Comparison of ENCODE assay signal across 8 mouse cellular contexts in genomic region chr7:84689251-84690100, GRCm38 (mm10). TPM values are rescaled to one million over a fixed set of nuclear protein-coding genes. Genes with fewer than 3 reads are reported as not detected.
DNase-seq lines count a peak whose midpoint lies in the region; ATAC-seq and TF ChIP-seq lines count a peak whose summit lies in the region.

TSS of gene Zfand6 (minus strand) at chr7:84689959.

- H3K27me3 ChIP-seq in C2C12 (ENCODE audit: control insufficient read depth, insufficient read depth, insufficient read length) = no peaks in the 10 kb centered on the region
- peaks cover 7% of the 10 kb centered on the region for H3K27me3 ChIP-seq in erythroblast, embryonic 14.5 days (ENCODE audit: control insufficient read depth)
- no peaks in the 10 kb centered on the region for H3K27me3 ChIP-seq in heart, embryonic 12.5 days (replicated peaks)
- no peaks in the 10 kb centered on the region for H3K27me3 ChIP-seq in kidney, postnatal 0 days (ENCODE audit: insufficient read depth, low read length)
- H3K27me3 ChIP-seq in liver, embryonic 11.5 days (replicated peaks; ENCODE audit: control insufficient read depth, insufficient read depth, low read length) = no peaks in the 10 kb centered on the region
- H3K27me3 ChIP-seq in stomach, embryonic 14.5 days (ENCODE audit: control insufficient read depth, insufficient read depth, low read length) = no peaks in the 10 kb centered on the region

- H3K9ac ChIP-seq in heart, embryonic 12.5 days = peak within 1 kb of the TSS; percentile 74
- H3K9ac ChIP-seq in kidney, postnatal 0 days (ENCODE audit: low read depth, low read length) = peak within 1 kb of the TSS; percentile 87
- H3K9ac ChIP-seq in liver, embryonic 11.5 days (ENCODE audit: low read depth, low read length) = peak within 1 kb of the TSS; percentile 91
- peak within 1 kb of the TSS; percentile 67 for H3K9ac ChIP-seq in stomach, embryonic 14.5 days (replicated peaks; ENCODE audit: low read depth, low read length)

- peak within 1 kb of the TSS; percentile 75 for H3ac ChIP-seq in C2C12 (ENCODE audit: control insufficient read depth, insufficient read length, low read depth)

- H3K79me2 ChIP-seq in C2C12 (ENCODE audit: control insufficient read depth, insufficient read depth) = peaks cover 15% of the 10 kb centered on the region

- under 1% methylated on average over 82 of the region's 87 CpGs for WGBS in heart, embryonic 12.5 days
- WGBS in kidney, postnatal 0 days = under 1% methylated on average over 75 of the region's 87 CpGs
- under 1% methylated on average over 87 of the region's 87 CpGs for WGBS in liver, embryonic 11.5 days
- under 1% methylated on average over 63 of the region's 87 CpGs for WGBS in stomach, embryonic 14.5 days

- TF ChIP-seq POLR2A in brain, embryonic 14.5 days (IDR thresholded peaks at IDR 0.05; ENCODE audit: borderline replicate concordance, extremely low read depth, insufficient read depth, insufficient read length, poor library complexity, severe bottlenecking) = peak; percentile 36; the same call in 1 of the 2 replicates

- peak within 1 kb of the TSS; percentile 51 for H3K4me3 ChIP-seq in C2C12 (ENCODE audit: insufficient read depth, poor library complexity, severe bottlenecking)
- H3K4me3 ChIP-seq in erythroblast, embryonic 14.5 days (replicated peaks) = peak within 1 kb of the TSS; percentile 66
- H3K4me3 ChIP-seq in heart, embryonic 12.5 days = peak within 1 kb of the TSS; percentile 65
- H3K4me3 ChIP-seq in kidney, postnatal 0 days (replicated peaks; ENCODE audit: low read depth, low read length) = peak within 1 kb of the TSS; percentile 92
- peak within 1 kb of the TSS; percentile 83 for H3K4me3 ChIP-seq in liver, embryonic 11.5 days (ENCODE audit: low read depth, low read length)
- H3K4me3 ChIP-seq in stomach, embryonic 14.5 days (ENCODE audit: low read depth, low read length) = peak within 1 kb of the TSS; percentile 65

- ATAC-seq in heart, embryonic 12.5 days (ENCODE audit: insufficient number of reproducible peaks, low FRiP score) = peak; percentile 98
- peak; percentile 99 for ATAC-seq in kidney, postnatal 0 days (replicated peaks; ENCODE audit: low FRiP score, low read depth)
- peak; percentile 97 for ATAC-seq in liver, embryonic 11.5 days (replicated peaks; ENCODE audit: low FRiP score)
- ATAC-seq in stomach, embryonic 14.5 days (ENCODE audit: insufficient number of reproducible peaks, insufficient read depth, low FRiP score, low read depth) = peak; percentile 98

- peak within 1 kb of the TSS; percentile 88 for H3K4me2 ChIP-seq in heart, embryonic 12.5 days
- peak within 1 kb of the TSS; percentile 82 for H3K4me2 ChIP-seq in kidney, postnatal 0 days (ENCODE audit: low read length)
- peak within 1 kb of the TSS; percentile 78 for H3K4me2 ChIP-seq in liver, embryonic 11.5 days
- H3K4me2 ChIP-seq in stomach, embryonic 14.5 days (replicated peaks; ENCODE audit: low read depth, low read length) = peak within 1 kb of the TSS; percentile 90

- no peaks in the 10 kb centered on the region for H3K9me3 ChIP-seq in erythroblast, embryonic 14.5 days (ENCODE audit: control insufficient read depth, low read length)
- H3K9me3 ChIP-seq in heart, embryonic 12.5 days (replicated peaks) = no peaks in the 10 kb centered on the region
- H3K9me3 ChIP-seq in kidney, postnatal 0 days (replicated peaks; ENCODE audit: low read length) = no peaks in the 10 kb centered on the region
- no peaks in the 10 kb centered on the region for H3K9me3 ChIP-seq in liver, embryonic 11.5 days (ENCODE audit: control insufficient read depth, low read length)
- H3K9me3 ChIP-seq in stomach, embryonic 14.5 days (ENCODE audit: control insufficient read depth, low read depth, low read length) = no peaks in the 10 kb centered on the region

- peak within 1 kb of the TSS; percentile 94 for H3K27ac ChIP-seq in heart, embryonic 12.5 days (ENCODE audit: poor library complexity, severe bottlenecking)
- peak within 1 kb of the TSS; percentile 95 for H3K27ac ChIP-seq in kidney, postnatal 0 days
- peak within 1 kb of the TSS; percentile 94 for H3K27ac ChIP-seq in liver, embryonic 11.5 days (ENCODE audit: low read depth, low read length)
- peak within 1 kb of the TSS; percentile 85 for H3K27ac ChIP-seq in stomach, embryonic 14.5 days (ENCODE audit: low read length)

- H3K79me3 ChIP-seq in C2C12 (ENCODE audit: low read depth) = peaks cover 4% of the 10 kb centered on the region

- H3K36me3 ChIP-seq in C2C12 (ENCODE audit: control insufficient read depth, insufficient read depth) = no peaks in the 10 kb centered on the region
- H3K36me3 ChIP-seq in erythroblast, embryonic 14.5 days (ENCODE audit: control insufficient read depth) = peaks cover 25% of the 10 kb centered on the region
- no peaks in the 10 kb centered on the region for H3K36me3 ChIP-seq in heart, embryonic 12.5 days
- no peaks in the 10 kb centered on the region for H3K36me3 ChIP-seq in kidney, postnatal 0 days (ENCODE audit: insufficient read depth, low read length)
- H3K36me3 ChIP-seq in liver, embryonic 11.5 days (ENCODE audit: control insufficient read depth, insufficient read depth, low read length) = no peaks in the 10 kb centered on the region
- H3K36me3 ChIP-seq in stomach, embryonic 14.5 days (ENCODE audit: control insufficient read depth, insufficient read depth, low read length) = no peaks in the 10 kb centered on the region

- H3K4me1 ChIP-seq in erythroblast, embryonic 14.5 days (ENCODE audit: control insufficient read depth) = peaks cover 55% of the 10 kb centered on the region
- peaks cover 7% of the 10 kb centered on the region; the same call in 1 of the 2 replicates for H3K4me1 ChIP-seq in heart, embryonic 12.5 days (replicated peaks)
- H3K4me1 ChIP-seq in kidney, postnatal 0 days (replicated peaks; ENCODE audit: insufficient read depth, low read length) = no peaks in the 10 kb centered on the region
- H3K4me1 ChIP-seq in liver, embryonic 11.5 days (replicated peaks; ENCODE audit: control insufficient read depth, insufficient read depth, low read length) = peaks cover 16% of the 10 kb centered on the region
- no peaks in the 10 kb centered on the region for H3K4me1 ChIP-seq in stomach, embryonic 14.5 days (ENCODE audit: control insufficient read depth, insufficient read depth, low read length)

- peak; percentile 98 for DNase-seq in brain, embryonic 14.5 days (ENCODE audit: low read depth)
- peak; percentile 98 for DNase-seq in kidney, postnatal 0 days (ENCODE audit: low spot score)
- peak; percentile 96 for DNase-seq in liver, embryonic 11.5 days (ENCODE audit: low spot score)
- peak; percentile 92 for DNase-seq in naive thymus-derived CD4-positive, alpha-beta T cell, adult 2 months (ENCODE audit: low read depth)

- no peak for TF ChIP-seq CTCF in C2C12 (IDR thresholded peaks at IDR 0.05; ENCODE audit: control insufficient read depth, insufficient read depth, insufficient read length)
- TF ChIP-seq CTCF in brain, embryonic 14.5 days (IDR thresholded peaks at IDR 0.05; ENCODE audit: borderline replicate concordance, extremely low read depth, insufficient read depth, insufficient read length) = no peak
- TF ChIP-seq CTCF in kidney, postnatal 0 days (IDR thresholded peaks at IDR 0.05; ENCODE audit: low read depth) = no peak

TF ChIP-seq in C2C12, 6 proteins besides CTCF, POLR2A, EP300 and RAD21:
- no peak for TF ChIP-seq FOSL1 (IDR thresholded peaks at IDR 0.05; ENCODE audit: insufficient read depth, low read length, poor library complexity, severe bottlenecking)
- no peak for TF ChIP-seq MYOD1 (IDR thresholded peaks at IDR 0.05; ENCODE audit: control insufficient read depth, insufficient read length, low read depth)
- TF ChIP-seq CEBPB (IDR thresholded peaks at IDR 0.05; ENCODE audit: low read depth) = no peak
- no peak for TF ChIP-seq MYOG (IDR thresholded peaks at IDR 0.05; ENCODE audit: control insufficient read depth, extremely low read depth, insufficient read length)
- TF ChIP-seq MAX (IDR thresholded peaks at IDR 0.05) = no peak
- no peak for TF ChIP-seq USF1 (IDR thresholded peaks at IDR 0.05; ENCODE audit: low read depth)

RNA-seq across cellular contexts. Expression of gene Zfand6, which starts in this region (rescaled TPM):
- 20.0 TPM for polyA plus RNA-seq in C2C12 (2012; fragmentation: generic; extraction: Trizol)
- polyA plus RNA-seq in brain, embryonic 14.5 days (2012; rRNA removed) = 127 and 173 TPM in 2 replicates
- 8.4 and 10.1 TPM in 2 replicates for polyA plus RNA-seq in erythroblast, embryonic 14.5 days (2012)
- 163 and 170 TPM in 2 replicates for polyA plus RNA-seq in heart, embryonic 12.5 days (2016; fragmentation: Nextera tagmentation; extraction: Ambion mirVana)
- polyA plus RNA-seq in kidney, postnatal 0 days (2015; fragmentation: Nextera tagmentation; extraction: Ambion mirVana) = 185 and 198 TPM in 2 replicates
- 123 and 126 TPM in 2 replicates for polyA plus RNA-seq in liver, embryonic 11.5 days (2014; fragmentation: Nextera tagmentation; extraction: Ambion mirVana)
- polyA plus RNA-seq in stomach, embryonic 14.5 days (2014; fragmentation: Nextera tagmentation; extraction: Ambion mirVana) = 182 and 183 TPM in 2 replicates

Comparison
In these comparisons a context has a peak if more than half of its experiments do, and no peak if none do; other contexts are left out.
1. Peak in every context shown above with its lines: DNase-seq, ATAC-seq, H3K4me3 ChIP-seq and H3K27ac ChIP-seq.